Mouse (Mus musculus): ENCODE data around the gene Ubtd1.

Gene Ubtd1

DNA sequence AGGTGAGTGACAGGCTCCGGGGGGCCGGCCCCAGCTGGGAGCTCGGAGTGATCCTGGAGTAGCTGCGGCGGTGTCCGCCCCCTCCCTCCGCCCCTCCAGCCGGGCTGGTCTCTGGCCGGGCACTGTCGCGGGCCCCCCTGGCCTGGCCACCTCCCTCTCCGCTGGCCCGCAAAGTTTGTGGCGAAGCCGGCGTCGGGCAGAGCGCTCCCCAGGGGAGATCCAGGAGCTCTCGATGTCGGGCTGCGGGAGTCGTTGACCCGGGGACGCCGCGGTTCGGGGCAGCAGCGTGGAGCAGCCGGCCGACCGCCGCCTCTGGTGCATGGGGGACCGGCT, at the start of gene Ubtd1:
Ubtd1 (plus strand) TSS at position 169 of the 333 bp plus-strand sequence.
- DNase-seq (ENCODE audit: low read depth, low spot score): no peak

DNA sequence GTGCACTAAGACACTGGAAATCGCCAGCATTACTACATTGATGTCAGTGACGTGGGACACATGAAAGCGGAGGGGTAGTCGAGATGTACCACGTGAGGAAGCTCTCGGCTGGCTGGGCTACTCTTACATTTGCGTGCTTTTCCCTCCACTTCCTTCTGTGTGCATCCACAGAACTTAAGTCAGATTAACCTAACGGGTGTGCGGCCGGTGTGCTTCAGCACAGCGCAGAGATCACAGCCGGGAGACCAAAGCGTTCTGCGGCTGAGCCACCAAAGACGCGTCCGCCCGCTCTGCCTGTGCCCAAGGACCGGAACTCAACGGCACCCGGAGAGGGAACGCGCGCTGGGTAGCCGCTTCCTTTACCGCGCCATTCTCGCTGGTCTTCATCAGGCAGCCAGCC, 48.9 kb upstream of the Ubtd1 start:
- DNase-seq (ENCODE audit: low read depth, low spot score): no peak

DNA sequence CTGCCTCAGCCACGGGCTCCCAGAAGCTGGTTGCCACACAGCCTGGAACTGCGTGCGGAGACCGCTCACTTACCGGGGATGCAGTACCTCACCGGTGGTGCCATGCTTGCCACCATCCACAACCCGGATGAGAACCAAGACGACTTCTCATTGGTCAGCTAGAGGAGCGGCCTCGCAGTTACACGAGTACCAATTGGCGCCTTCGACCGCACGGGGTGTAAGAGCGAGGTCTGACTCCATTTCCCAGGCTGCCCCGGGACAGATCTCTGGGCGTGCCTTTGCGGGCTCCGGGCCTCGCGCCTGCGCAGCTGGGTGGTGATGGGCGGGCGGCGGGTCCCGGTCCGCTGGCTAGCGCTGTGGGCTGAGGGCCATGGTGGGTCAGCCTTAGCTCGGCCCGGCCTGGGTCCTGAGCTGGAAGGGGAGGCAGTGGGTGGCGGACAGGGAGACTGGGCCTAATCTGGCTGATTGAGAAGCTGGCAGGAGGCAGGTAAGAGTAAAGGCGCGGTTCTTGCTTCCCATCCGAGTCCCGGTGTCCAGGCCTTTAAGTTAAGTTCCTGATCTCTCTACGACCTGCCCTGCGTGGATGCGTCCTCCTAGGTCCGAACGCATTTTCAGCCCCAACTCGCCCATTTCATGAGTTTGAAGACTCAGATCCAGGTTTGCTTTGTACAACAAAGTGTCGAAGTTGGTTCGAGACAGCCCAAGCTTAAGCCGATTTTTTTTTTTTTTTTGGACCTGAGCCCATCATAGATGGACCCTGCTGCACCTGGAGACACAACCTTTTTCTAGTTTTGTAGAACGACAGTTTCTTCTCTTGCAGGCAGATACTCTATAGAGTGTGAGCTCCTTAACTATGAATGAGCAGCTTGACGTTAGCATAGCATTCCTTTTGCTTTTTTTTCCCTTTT, 48.1 kb upstream of the Ubtd1 start, which contains the start of the genes Exosc1 and Zdhhc16:
Exosc1 (minus strand) TSS at position 245 of the 908 bp plus-strand sequence.
Zdhhc16 (plus strand) TSS at position 302 of the 908 bp plus-strand sequence.
- DNase-seq (ENCODE audit: low read depth, low spot score): peak; percentile 97

DNA sequence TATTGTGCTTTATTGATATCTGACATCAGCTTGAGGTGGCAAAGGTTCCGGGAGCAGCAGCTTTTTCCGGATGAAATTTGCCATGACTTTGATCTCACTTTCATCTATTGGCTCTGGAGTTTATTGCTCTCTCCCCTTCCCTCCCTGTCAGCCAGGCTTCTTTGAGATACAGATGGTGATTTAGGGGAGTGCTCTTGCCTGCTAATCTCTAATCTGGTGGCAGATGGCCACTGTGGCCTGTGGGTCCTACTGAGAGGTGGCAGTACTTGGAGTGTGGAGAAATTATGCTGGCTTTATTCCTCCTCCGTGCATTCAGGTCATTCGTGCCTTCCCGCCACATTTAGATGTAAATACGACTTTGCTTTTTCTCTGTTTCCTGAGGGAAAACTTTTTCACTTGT, 47.4 kb upstream of the Ubtd1 start:
- DNase-seq (ENCODE audit: low read depth, low spot score): no peak

DNA sequence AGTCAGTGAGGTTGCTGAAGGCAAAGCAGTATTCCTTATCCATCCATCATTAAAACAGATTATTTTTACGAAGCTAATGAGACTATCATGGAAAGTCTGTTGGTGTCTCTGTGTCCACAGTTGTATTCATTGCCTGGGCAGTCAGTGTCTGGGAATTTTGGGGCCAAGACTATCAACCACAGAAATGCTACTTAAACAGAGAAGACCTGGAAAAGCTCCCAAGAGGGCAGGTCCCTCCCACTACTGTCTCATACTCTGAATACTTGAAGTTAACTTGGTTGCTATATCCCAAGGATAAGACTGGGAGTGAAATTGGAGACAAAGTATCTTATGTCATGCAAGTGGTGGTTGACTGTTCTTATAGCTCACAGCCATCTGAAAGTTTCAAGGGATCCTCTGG, 45.6 kb upstream of the Ubtd1 start:
- DNase-seq (ENCODE audit: low read depth, low spot score): no peak

DNA sequence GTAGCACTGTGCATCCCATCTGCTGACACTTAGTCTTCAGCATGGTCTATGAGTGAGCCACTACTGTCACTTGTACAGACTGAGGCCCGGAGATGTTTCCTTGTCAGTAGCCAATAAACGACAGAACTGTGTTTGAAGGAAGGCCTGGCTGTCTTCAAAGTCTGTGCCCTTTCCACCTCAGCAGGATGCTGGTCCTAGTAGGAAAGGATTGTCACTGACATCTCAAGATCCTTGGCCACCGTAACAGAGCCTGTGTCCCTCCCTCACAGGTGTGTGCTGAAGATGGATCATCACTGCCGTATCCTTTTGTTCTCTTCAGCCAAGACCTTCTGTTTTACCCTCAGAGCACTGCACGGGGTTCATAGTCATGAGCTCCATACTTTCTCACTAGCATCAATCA, 43.0 kb upstream of the Ubtd1 start:
- no peak for DNase-seq (ENCODE audit: low read depth, low spot score)

DNA sequence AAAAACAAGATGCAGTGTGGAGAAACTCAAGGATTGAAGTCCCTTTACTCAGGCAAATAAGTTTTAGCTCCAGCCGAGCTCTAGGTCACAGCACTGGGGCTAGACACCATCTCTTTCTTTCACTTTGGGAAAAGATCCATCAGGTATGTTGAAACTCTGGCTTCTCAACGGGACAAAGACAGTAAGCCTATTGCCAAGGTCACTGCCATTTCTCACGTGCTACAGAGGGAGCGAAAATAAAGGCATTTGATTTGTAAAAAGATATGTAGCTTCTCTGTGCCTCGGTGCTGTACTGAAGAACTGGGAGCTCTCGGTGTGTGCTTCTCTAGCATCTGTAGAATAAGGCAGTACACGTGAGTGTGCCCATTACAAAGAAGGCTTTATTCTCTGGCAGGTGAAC, 37.7 kb upstream of the Ubtd1 start:
- DNase-seq (ENCODE audit: low read depth, low spot score): no peak

DNA sequence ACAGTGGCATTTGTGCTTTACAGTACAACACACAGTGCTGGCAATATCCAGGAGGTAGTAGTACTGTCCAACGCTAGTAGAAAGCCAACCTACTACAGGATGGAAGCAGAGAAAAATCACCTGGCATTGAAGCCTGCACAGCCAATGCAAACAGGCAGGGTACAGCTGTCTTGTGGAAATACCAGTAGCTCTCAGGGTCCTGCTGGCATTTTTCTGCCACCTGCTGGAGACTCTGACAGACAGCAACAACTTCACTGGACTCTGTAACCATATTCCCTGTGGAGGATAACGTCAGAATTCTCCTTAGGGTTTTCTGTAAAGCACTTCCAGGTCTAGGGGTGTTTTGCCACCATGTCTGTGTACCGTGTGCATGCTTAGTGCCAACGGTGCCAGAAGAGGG, 29.3 kb upstream of the Ubtd1 start:
- no peak for DNase-seq (ENCODE audit: low read depth, low spot score)

DNA sequence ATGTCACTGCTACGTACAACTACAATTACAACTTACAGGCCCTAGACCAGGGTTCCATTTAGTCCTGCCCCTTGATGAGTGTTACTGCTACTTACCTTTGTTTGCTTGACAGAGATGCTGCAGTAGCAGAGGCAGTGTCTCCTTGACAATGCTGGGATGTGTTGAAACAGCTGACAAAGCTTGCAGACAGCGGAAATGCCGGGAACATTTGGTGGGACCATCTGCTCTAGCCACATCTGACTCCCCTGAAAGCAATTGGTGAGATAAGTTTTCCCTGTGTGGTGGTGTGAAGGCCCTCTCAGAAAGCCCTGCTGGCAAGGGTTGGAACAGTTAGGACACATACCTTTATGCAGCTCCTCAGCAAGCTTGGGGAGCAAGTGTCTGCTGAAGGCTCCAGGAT, 28.0 kb upstream of the Ubtd1 start:
- no peak for DNase-seq (ENCODE audit: low read depth, low spot score)

DNA sequence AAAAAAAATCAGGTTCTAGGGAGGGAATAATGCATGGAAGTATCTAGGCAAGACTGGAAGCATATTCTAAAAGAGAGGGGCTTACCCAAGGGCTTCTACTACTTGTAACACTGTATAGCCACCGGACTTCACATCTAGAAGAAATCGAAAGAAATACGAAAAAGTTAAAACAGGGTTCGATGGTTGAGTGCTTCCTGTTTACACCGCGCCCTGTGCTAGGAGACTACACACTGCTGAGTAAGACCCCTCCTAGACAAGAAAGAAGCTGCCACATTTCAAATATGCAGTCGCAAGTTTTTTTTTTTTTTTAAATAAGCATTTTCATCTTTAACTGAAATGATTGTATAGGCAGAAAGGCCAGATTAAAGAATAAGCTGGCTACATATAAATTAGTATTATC, 11.9 kb upstream of the Ubtd1 start:
- no peak for DNase-seq (ENCODE audit: low read depth, low spot score)

DNA sequence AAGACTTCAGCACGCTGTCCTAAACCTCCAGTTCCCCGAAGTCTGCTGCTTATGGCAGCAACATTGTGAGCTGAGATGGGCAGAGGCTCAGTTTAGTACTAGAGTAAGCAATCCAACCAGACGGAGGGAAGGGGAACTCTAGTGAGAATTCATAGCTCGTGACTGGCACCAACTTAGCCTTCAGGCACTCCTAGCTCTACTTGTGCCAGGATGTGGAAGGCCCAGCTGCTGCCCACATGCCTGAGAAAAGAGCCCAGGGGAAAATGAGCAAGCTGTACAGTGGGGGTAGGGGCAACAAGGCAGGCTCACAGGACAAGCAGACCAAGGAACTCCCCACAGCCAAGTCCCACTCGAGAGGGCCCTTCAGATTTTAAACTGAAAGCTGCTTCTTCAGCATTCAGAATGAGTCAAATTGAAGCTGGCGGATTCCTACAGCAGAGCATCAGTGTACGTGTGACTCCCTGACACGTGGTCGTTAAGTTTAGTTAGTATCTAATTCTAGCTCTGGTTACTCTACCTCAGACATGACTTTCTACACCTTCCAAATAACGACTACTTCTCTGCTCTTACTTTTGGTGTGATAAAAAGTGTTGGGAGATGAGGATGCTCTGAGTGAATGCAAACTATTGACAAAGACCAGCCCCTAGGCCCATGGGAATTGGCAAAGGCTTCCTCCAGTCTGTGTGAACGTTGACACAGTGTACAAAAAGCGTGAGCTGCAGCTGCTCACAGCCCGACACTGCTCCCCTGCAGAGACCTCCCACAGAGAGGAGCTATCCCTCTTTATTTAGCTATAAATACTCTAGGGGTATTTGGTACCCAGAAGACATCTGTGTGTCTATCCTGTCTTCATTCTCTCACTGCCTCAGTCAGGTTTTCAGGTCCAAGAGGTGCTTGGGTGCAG, 7.4 kb upstream of the Ubtd1 start:
- DNase-seq (ENCODE audit: low read depth, low spot score): peak; percentile 32

DNA sequence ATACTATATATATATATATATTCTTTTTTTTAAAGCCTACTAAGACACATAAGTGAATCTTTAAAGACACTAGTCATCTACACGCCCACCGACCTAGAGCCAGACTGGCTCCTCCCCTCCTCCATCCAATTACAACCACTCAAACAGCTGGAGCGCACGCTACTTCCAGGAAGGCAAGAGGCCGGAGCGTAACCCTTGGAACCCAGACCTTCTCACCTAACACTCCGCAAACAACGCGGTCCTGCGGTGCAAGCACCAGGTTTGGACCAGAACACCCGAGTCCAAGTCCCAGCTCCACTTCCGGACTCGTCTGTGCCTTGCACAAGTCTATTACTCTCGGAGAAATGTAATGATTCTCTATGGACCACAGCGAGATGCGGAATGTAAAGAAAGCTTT, 1.1 kb upstream of the Ubtd1 start:
- DNase-seq (ENCODE audit: low read depth, low spot score): no peak

DNA sequence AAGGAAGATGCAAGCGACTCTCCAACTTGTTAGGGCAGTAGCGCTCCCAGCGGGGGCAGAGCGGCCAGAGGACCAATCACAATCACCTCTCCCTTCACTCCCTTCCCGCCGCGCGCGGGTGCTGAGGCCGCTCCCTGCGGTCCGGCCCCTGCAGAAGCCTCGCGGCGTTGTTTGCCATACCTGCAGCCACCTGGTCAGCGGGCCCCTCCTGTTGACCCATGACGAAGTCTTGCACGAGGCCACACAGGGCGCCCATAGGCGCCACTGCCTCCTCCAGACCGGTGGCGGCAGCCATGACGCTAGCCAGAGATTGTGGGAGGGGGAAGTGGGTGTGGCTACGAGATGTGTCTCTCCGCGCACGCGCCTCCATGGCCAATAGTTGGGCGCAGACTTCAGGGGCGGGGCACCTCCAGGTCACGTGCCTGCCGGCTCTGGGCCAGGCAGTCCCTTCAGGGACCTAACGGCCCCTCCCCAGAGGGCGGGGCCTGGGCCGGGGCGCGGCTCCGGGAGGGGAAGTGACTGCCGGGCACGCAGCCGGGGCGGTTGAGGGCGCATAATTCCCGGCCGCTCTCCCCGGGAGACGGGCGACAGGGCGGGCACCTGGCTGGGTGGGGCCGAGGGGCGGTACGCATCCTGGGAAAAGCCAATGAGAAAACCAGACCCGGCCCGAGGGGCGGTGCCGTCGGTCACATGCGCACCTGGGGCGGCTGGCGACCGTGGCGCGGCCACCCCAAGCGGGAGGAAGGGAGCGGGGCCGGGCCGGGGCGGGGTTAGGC, 556 bp upstream of the Ubtd1 start, which contains the start of gene Mms19:
Mms19 (minus strand) TSS at position 339 of the 776 bp plus-strand sequence.
- DNase-seq (ENCODE audit: low read depth, low spot score): peak; percentile 98

DNA sequence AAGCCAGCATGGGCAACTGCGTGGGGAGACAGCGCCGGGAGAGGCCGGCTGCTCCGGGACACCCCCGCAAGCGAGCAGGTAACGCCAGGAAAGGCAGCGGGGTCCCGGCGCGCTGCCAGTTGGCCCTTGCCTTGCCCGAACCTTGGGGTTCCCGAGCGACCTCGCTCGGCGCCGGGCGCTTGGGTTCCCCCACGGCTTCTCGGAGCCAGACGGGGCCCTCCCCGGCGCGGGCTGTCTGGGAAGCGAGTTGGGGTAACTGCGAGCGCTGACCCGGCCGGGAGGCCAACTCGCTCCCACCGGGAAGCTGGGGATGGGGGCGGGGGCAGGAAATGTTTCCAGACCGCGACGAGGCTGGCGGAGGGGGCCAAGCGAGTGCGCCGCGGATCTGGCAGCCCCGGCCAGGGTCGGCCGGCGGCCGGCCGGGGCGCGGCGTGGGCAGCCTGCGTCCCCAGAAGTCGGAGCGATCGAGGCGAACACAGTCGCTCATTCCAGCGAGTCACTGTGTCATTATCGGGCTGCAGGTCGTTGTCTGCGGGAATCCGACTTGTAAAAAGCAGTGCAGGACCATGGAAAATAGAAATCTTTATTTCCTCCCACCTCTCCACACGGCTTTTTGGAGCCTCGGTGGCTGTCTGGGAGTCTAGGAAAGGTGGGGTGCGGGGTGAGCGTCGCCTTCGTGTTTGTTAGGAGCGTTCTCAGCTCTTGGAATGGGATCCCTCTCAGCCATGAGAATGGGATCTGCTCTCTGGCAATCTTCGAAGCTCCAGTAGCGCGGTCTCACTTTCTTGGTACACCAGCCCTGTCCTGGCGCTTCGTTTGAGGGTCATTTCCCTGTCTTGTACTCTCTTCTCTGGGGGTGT, 598 bp downstream of the Ubtd1 start:
- no peak for DNase-seq (ENCODE audit: low read depth, low spot score)

DNA sequence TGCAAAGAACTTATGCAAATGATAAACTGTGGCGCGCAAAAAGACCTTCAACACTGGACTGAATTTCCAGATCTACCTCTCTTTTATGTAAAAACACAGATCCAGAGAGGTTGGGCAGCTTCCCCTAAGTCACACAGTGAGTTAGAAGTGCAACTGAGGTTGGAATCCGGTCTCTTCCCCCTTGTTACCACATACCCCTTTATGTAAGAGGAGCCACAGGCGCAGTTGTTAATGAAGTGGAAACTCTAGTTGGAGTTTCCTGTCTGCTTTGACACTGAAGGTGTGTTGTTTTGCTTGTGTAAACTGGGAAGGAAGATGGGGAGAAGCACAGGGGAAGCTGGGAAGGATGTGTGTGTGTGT, 1.2 kb downstream of the Ubtd1 start:
- DNase-seq (ENCODE audit: low read depth, low spot score): no peak

DNA sequence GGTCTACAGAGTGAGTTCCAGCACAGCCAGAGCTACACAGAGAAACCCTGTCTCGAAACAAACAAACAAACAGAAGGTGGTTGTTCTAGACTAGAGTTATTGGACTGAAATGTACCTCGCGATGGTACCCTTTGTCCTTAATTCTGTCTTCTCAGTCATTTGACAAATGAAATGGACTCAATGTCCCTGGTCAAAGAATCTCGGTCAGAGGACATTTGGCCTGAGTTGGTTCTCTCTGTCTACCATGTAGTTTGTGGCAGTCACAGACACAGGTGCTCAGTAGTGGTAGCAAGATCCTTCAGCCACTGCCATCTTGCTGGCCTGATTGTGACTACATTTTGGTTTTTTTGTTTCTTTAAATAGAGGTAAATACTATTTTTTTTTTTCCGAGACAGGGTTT, 4.4 kb downstream of the Ubtd1 start:
- DNase-seq (ENCODE audit: low read depth, low spot score): no peak

DNA sequence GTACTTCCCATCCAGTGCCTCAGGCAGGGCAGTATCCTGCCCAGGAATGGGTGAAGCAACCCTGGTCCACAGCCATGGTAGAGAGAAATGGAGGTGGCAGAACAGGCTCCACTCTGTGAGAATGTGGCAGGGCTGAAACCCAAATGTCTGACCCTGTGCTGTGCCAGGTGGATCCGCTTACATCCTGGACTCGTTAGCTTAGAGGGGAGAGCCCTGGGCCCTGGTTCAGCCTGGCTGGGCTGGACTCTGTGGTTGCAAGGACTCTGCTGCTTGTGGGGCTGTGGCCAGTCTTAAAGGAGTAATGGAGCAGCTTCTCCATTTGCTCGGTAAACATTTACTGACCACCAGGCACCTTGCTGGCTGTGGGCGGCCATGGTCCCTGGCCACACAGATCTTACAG, 5.6 kb downstream of the Ubtd1 start:
- DNase-seq (ENCODE audit: low read depth, low spot score): peak; percentile 77

DNA sequence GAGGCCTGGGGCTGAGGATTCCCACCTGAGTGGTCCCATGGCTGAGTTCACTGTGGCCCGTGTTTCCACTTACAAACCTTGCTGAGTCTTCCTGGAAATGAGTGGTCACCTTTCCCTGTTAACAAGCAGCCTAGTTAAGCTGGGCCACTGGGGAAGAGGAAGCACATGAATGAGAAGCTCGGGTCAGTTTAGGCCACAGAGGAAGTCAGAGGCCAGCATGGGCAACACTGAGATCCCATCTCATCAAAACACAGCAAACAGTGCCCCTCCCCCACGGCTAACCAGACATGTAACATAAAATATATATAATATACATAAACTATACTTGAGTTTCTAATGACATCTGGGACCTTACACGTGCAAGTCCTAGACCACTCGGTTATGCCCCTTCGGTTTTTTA, 8.2 kb downstream of the Ubtd1 start:
- DNase-seq (ENCODE audit: low read depth, low spot score): no peak

DNA sequence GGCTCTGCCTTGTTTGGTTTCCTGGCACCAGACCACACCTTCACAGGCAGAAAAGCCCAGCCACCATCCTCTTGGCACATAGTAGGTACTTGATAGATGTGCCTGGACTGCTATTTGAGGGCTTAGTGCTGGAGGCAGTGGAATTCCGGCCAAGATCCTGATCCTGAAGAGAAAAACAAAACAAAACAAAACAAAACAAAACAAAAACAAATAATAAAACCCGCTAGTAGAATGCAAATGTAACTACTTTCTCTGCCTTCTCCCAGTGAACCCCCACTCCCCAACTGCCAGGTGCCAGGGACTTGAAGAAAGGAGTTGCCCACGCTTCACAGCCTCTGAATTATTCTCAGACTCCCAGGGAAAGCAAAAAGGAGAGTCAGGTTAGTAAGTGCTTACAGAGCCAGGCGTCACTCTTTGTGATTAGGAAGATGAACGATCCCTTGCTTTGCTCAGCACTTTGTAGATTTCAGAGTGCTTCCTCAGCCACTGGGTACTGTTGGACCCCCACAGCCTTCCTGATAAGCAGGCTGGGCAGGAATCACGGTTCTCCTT, 10.4 kb downstream of the Ubtd1 start:
- no peak for DNase-seq (ENCODE audit: low read depth, low spot score)

DNA sequence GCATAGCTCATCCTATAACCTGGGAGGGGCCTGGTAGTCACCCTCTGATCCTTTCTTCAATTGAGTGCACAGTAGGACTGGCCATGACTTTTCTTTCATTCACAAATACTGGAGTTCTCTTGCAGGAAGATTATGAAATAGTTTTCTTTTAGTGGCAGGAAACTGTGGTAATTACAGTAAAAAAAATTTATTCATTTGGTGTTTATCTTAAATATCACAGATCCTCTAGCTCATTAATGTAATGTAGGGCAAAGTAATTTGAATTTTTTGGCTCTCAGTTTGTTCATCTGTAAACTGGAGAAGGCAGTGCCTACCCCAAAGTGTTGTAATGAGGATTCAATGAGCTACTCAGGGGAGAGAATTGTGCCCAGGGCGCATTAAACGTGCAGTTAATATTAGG, 11.4 kb downstream of the Ubtd1 start:
- no peak for DNase-seq (ENCODE audit: low read depth, low spot score)

DNA sequence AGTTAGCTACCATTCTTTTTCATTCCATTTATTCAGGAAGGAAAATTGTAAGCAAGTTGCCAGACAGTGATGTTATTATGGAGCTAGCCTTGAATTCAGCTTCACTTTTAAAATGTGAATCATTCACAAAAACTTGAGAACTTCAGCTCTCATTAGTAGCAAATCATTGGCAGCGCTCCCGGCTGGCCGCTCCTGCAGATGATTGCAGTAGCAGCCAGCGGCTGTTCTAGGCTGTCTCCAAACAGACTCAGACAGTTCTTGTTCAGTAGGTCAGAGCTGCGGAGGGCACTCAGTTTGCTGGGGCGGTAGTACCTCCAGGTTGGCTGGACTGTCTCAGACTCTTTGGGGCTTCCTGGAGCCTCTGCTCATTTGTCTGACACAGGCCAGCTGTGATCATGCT, 11.9 kb downstream of the Ubtd1 start:
- peak; percentile 72 for DNase-seq (ENCODE audit: low read depth, low spot score)
